Mouse (Mus musculus) cerebellum, adult 11 months (tissue): ENCODE results near the gene Acsl3.
A peak's percentile ranks its signal among the peaks of the same experiment; 100 is the strongest.

Source experiments
- DNase-seq: peaks from one replicate; pipeline ENCODE4 v3.0.0; 2022

Gene Acsl3

GRCm38 (mm10) chr1:78688149-78688548 is 30.5 kb downstream of the Acsl3 start:
- no peak for DNase-seq

- no peak for DNase-seq
Observed at GRCm38 (mm10) chr1:78694503-78695258, 37.1 kb downstream of the Acsl3 start.

GRCm38 (mm10) chr1:78696305-78696704 is 38.7 kb downstream of the Acsl3 start:
- DNase-seq: no peak

- DNase-seq: no peak
Observed at GRCm38 (mm10) chr1:78696903-78697302, 39.3 kb downstream of the Acsl3 start.

GRCm38 (mm10) chr1:78698138-78698537 is 40.5 kb downstream of the Acsl3 start:
- no peak for DNase-seq

GRCm38 (mm10) chr1:78701740-78702139 is 44.1 kb downstream of the Acsl3 start:
- no peak for DNase-seq

- no peak for DNase-seq
Observed at GRCm38 (mm10) chr1:78702282-78702963, 44.8 kb downstream of the Acsl3 start.

- DNase-seq: no peak
Observed at GRCm38 (mm10) chr1:78702964-78703285, 45.3 kb downstream of the Acsl3 start.

- no peak for DNase-seq
Observed at GRCm38 (mm10) chr1:78706338-78706737, 48.7 kb downstream of the Acsl3 start.

- no peak for DNase-seq
Observed at GRCm38 (mm10) chr1:78707280-78707679, 49.7 kb downstream of the Acsl3 start.

- DNase-seq: no peak
Observed at GRCm38 (mm10) chr1:78710026-78710425, 52.4 kb downstream of the Acsl3 start.

GRCm38 (mm10) chr1:78710613-78711329 is 53.1 kb downstream of the Acsl3 start:
- no peak for DNase-seq

GRCm38 (mm10) chr1:78724458-78725190 is 67.0 kb downstream of the Acsl3 start:
- DNase-seq: peak; percentile 84

- DNase-seq: no peak
Observed at GRCm38 (mm10) chr1:78725191-78725490, 67.5 kb downstream of the Acsl3 start.

- DNase-seq: peak; percentile 17
Observed at GRCm38 (mm10) chr1:78725617-78726223, 68.1 kb downstream of the Acsl3 start.

GRCm38 (mm10) chr1:78730114-78730720 is 72.6 kb downstream of the Acsl3 start:
- no peak for DNase-seq

GRCm38 (mm10) chr1:78732290-78732689 is 74.7 kb downstream of the Acsl3 start:
- DNase-seq: no peak

- DNase-seq: no peak
Observed at GRCm38 (mm10) chr1:78734261-78735000, 76.8 kb downstream of the Acsl3 start.

GRCm38 (mm10) chr1:78737646-78738045 is 80.0 kb downstream of the Acsl3 start:
- DNase-seq: no peak

- no peak for DNase-seq
Observed at GRCm38 (mm10) chr1:78740676-78741075, 83.1 kb downstream of the Acsl3 start.

- no peak for DNase-seq
Observed at GRCm38 (mm10) chr1:78742198-78742597, 84.6 kb downstream of the Acsl3 start.

GRCm38 (mm10) chr1:78743318-78743717 is 85.7 kb downstream of the Acsl3 start:
- DNase-seq: no peak
